Mouse (Mus musculus): Measurements from ENCODE around the gene Kcns3. TPM values are rescaled to one million over a fixed set of nuclear protein-coding genes. Genes with fewer than 3 reads are reported as not detected.

Gene Kcns3
- 0.55 and 1.2 TPM in 2 replicates for polyA plus RNA-seq (2015; fragmentation: Nextera tagmentation; extraction: Ambion mirVana)

DNA sequence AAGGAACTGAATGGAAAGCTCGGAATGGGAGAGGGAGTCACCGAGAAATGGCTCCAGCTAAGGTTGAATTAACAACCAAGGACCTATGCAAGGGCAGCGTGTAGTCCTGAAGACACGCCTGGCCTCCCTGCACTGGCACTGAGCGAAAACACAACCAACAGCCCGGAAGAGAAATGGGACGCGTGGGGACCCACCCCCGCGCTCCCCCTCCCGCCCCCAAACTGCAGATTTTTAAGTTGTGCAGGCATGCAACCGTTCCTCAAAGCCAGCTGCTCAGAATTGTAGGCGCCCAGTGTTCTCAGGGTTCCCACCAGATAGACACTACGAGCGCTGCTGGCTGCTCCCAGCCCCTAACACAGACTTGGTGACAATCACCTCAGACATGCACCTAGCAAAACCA lies at the start of gene Kcns3:
Gene Kcns3, minus strand, starts transcription at position 42 of the 400 bp plus-strand sequence.
- no peaks in the 10 kb centered on the region for H3K36me3 ChIP-seq
- no peak for ATAC-seq (ENCODE audit: low read depth)
- no peaks in the 10 kb centered on the region for H3K9me3 ChIP-seq
- no peak within 1 kb of the TSS for H3K27ac ChIP-seq (replicated peaks)
- peak within 1 kb of the TSS; percentile 96 for H3K4me2 ChIP-seq
- WGBS: 23% methylated on average over 15 of the region's 15 CpGs
- H3K4me3 ChIP-seq: peak within 1 kb of the TSS; percentile 56
- peak within 1 kb of the TSS; percentile 69 for H3K9ac ChIP-seq
- H3K27me3 ChIP-seq: peaks cover 56% of the 10 kb centered on the region
- peaks cover 20% of the 10 kb centered on the region for H3K4me1 ChIP-seq (replicated peaks)

DNA sequence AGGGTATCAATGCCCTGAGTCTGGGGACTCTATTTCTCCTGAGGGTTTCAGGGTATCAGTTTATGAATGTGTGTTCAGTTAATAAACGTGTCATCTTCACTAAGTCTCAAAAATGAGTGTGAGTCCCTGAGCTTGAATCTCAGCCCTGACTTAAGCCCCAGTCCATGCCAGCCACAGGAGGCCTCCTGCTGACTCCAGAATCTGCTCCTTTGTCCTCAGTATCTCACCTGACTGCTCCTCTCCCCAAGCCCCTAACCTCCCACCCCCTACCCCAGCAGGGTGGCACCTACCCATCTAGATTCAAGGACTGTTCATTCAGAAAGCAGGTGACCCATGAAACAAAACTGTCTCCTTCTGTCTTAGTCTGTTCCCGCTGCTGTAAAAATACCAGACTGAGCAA lies 47.7 kb upstream of the Kcns3 start:
- H3K4me1 ChIP-seq (replicated peaks): peaks cover 6% of the 10 kb centered on the region; the same call in 1 of the 2 replicates
- 42% methylated on average over 2 of the region's 2 CpGs for WGBS
- H3K27ac ChIP-seq (replicated peaks): no peak overlapping the region
- H3K36me3 ChIP-seq: no peaks in the 10 kb centered on the region
- H3K4me2 ChIP-seq: no peak overlapping the region
- H3K9ac ChIP-seq: no peak overlapping the region
- H3K4me3 ChIP-seq: no peak overlapping the region
- ATAC-seq (ENCODE audit: low read depth): no peak
- no peaks in the 10 kb centered on the region for H3K27me3 ChIP-seq
- H3K9me3 ChIP-seq: no peaks in the 10 kb centered on the region

DNA sequence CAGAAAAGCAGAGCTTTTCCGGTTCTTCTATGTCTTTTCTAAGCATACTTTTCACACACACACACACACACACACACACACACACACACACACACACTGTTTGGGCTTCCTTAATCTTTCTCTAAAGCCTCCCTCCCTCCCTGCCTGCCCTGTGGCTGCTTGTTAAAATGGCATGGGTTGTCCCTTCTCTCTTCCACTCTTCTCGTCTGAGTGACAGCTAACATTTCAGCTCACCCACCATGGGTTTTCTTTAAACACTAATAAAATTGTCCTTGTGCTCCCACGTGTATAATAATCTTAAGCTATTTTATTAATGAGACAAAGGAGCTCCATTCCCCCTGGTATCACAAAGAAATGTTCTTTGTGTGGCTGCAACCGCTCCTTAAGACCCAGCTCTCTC lies 47.2 kb upstream of the Kcns3 start:
- ATAC-seq (ENCODE audit: low read depth): no peak
- H3K4me3 ChIP-seq: no peak overlapping the region
- H3K36me3 ChIP-seq: no peaks in the 10 kb centered on the region
- H3K27me3 ChIP-seq: no peaks in the 10 kb centered on the region
- no peak overlapping the region for H3K4me2 ChIP-seq
- 36% methylated on average over 4 of the region's 4 CpGs for WGBS
- no peak overlapping the region for H3K9ac ChIP-seq
- peaks cover 6% of the 10 kb centered on the region; the same call in 1 of the 2 replicates for H3K4me1 ChIP-seq (replicated peaks)
- no peak overlapping the region for H3K27ac ChIP-seq (replicated peaks)
- no peaks in the 10 kb centered on the region for H3K9me3 ChIP-seq

DNA sequence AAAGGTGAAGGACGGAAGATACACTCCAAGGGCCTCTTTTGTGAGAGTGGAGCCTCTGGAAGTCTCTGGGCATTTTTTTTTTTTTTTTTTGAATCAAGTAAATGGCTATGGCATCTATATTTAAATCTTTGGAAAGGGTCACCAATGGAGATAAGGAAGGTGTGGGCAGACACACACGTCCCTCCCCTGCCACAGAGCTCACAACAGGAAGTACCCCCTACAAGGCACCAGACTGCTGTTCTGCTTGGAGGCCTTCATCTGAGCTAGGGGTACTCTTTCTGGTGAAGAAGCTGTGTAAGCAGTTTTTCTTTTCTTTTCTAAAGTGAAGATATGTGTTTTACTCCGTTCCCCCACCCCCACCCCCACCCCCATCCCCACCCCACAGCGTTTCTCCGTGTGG lies 46.0 kb upstream of the Kcns3 start:
- ATAC-seq (ENCODE audit: low read depth): no peak
- Histone ChIP-seq H3K4me2 (peak overlapping the region; percentile 45; the same call in 1 of the 2 replicates), H3K4me3 (no peak overlapping the region), H3K27me3 (no peaks in the 10 kb centered on the region), H3K9ac (peak overlapping the region; percentile 52; the same call in 1 of the 2 replicates), H3K4me1 (replicated peaks) (peaks cover 6% of the 10 kb centered on the region; the same call in 1 of the 2 replicates), H3K9me3 (no peaks in the 10 kb centered on the region), H3K27ac (replicated peaks) (no peak overlapping the region), H3K36me3 (no peaks in the 10 kb centered on the region)
- 58% methylated on average over 5 of the region's 5 CpGs for WGBS

DNA sequence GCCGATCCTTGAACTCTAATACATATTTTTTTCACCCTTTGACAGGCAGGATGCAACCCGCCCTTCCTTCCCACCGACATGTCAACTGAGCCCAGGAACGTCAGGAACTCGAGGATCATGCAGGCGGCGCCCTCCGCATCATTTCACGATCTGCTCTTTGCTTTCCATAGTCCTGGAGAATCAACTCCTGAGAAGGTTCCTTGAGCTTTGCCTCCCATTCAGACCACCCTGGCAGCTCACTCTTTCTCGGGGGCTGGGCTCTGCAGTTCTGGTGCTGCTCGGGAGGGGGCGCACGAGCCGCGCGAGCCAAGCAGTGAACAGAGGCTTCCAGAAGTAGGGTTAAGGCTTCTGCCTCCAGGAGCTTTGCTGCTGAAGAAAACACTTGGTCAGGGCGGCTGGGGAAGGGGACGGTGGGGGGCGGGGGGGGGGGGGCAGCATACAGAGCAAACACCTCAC lies 45.3 kb upstream of the Kcns3 start:
- Histone ChIP-seq H3K4me1 (replicated peaks) (peaks cover 6% of the 10 kb centered on the region; the same call in 1 of the 2 replicates), H3K4me2 (peak overlapping the region; percentile 45), H3K27ac (replicated peaks) (no peak overlapping the region), H3K27me3 (no peaks in the 10 kb centered on the region), H3K9ac (peak overlapping the region; percentile 52), H3K4me3 (no peak overlapping the region), H3K36me3 (no peaks in the 10 kb centered on the region), H3K9me3 (no peaks in the 10 kb centered on the region)
- ATAC-seq (ENCODE audit: low read depth): peak; percentile 77
- 13% methylated on average over 18 of the region's 19 CpGs for WGBS

DNA sequence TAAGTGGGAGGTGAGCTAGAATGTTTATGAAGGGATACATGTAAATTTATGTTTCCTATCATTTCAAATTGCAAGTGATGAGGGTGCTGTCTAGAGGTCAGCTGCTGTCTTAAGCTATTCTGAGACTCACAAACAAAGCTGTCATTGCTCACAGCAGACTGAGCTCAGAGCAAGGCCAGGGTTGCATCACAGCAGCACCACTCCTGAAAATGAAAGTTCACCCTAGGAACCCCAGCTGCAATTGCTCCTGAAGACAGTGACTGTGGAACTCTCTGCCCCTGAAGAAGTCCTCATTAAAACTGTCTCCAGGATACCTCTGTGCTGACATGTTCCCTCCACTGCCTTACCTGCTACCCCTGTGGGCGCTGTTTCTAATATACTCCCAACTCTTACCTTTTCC lies 44.2 kb upstream of the Kcns3 start:
- no peaks in the 10 kb centered on the region for H3K9me3 ChIP-seq
- H3K27ac ChIP-seq (replicated peaks): no peak overlapping the region
- peaks cover 6% of the 10 kb centered on the region; the same call in 1 of the 2 replicates for H3K4me1 ChIP-seq (replicated peaks)
- H3K27me3 ChIP-seq: no peaks in the 10 kb centered on the region
- no peak overlapping the region for H3K9ac ChIP-seq
- no peak for ATAC-seq (ENCODE audit: low read depth)
- 84% methylated on average over 1 of the region's 1 CpGs for WGBS
- no peaks in the 10 kb centered on the region for H3K36me3 ChIP-seq
- no peak overlapping the region for H3K4me3 ChIP-seq
- no peak overlapping the region for H3K4me2 ChIP-seq

DNA sequence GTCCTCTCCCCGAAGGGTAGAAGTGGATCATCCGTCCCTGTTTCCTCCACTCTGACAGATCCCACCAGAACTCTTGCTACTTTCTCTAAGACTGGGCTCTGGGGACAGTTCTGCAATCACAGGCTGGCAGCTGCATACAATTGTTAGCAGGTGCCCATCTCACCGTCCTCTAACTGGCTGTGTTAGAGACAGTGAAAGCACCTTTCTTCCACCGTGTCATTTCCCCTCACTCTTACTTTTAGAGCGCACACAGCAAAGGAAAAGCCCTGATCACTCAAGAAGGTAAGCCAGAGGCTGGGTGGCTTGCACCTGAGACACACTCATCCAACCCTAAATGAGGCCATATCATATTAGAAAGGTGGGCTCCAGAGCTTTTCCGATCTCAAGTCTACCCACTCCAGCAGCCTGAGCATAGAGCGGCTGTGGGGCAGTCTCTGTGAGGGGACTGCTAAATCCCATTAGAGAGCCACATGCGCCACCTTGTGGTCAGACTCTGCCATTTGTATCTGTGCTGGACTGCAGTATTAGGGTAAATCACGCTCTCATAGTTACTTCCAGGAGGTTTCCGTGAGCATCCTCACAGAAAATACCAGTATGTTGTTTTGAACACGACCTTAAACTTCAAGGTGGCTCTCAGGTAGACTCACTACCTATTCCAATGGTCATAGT lies 27.8 kb upstream of the Kcns3 start:
- 25% methylated on average over 11 of the region's 11 CpGs for WGBS
- H3K9me3 ChIP-seq: no peaks in the 10 kb centered on the region
- H3K27me3 ChIP-seq: no peaks in the 10 kb centered on the region
- peak; percentile 98 for ATAC-seq (ENCODE audit: low read depth)
- H3K4me3 ChIP-seq: no peak overlapping the region
- H3K27ac ChIP-seq (replicated peaks): no peak overlapping the region
- H3K4me2 ChIP-seq: peak overlapping the region; percentile 42
- H3K4me1 ChIP-seq (replicated peaks): peaks cover 7% of the 10 kb centered on the region; the same call in 1 of the 2 replicates
- H3K9ac ChIP-seq: 0 out of 2 replicates have a peak overlapping the region, but pooled peaks have one; percentile 43
- no peaks in the 10 kb centered on the region for H3K36me3 ChIP-seq

DNA sequence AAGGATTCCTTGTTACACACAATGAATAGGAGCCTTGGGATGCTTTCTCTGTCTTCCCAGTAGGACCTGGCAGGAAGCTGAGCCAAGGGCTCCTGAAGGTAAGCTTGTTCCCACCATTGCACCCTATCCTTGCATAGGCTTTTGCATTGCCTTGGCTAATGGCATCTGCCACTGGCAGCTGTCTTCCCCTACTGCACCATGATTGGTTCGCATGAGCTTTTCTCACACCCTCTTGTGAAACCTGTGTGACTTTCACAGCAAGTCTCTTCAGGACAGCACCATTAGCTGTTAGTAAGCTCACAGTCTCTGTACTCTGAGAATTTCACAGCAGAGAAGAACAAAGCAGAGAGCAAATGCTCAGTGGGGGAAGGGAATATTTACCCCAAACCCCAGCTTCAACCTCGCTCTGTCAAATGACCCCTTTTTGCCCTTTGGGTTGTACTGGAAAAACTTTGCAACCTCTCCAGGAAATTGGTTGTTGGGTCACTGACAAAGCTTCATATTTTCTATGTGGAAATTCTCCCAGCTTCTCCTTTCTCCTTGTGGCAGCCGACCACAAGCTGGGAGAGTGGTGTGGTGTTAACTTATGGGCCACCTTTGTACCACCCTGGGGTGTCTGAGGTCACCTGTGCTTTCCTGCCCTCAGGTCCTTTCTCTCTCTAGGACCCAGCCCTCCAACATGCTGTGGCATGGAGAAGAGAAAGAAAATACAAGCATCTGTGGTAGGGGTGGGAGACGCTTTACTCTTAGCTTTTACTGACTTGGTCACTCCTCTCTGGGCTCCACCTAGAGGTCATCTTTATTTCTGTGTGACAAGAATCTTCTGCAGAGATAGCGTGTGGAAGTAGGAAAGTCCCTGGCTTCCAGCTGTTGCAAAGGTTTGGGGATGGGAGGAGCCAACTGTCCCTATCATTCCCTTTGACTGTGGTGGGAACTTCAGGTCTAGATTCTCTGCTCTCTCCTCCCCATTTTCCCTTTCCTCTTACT lies 26.8 kb upstream of the Kcns3 start:
- peaks cover 7% of the 10 kb centered on the region; the same call in 1 of the 2 replicates for H3K4me1 ChIP-seq (replicated peaks)
- no peaks in the 10 kb centered on the region for H3K9me3 ChIP-seq
- H3K4me2 ChIP-seq: no peak overlapping the region
- H3K4me3 ChIP-seq: no peak overlapping the region
- ATAC-seq (ENCODE audit: low read depth): 0 out of 2 replicates have a peak, but pooled peaks have one; percentile 22
- no peak overlapping the region for H3K27ac ChIP-seq (replicated peaks)
- H3K9ac ChIP-seq: no peak overlapping the region
- no peaks in the 10 kb centered on the region for H3K36me3 ChIP-seq
- H3K27me3 ChIP-seq: no peaks in the 10 kb centered on the region
- 51% methylated on average over 5 of the region's 5 CpGs for WGBS

DNA sequence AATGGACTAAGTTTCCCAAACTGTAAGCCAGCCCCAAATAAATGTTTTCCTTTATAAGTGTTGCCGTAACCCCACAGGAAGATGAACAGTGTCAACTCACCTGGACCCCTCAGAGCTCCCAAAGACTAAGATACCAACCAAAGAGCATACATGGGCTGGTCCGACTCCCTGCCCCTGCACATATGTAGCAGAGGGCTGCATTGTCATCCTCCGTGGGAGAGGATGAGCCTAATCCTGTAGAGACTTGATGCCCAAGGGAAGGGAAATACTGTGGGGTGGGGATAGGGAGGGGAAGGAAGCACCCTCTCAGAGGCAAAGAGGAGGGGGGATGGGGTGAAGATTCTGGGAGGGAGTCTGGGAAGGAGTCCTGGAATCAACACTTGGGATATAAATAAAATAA lies 7.8 kb upstream of the Kcns3 start:
- Histone ChIP-seq H3K27me3 (no peaks in the 10 kb centered on the region), H3K36me3 (no peaks in the 10 kb centered on the region), H3K4me3 (no peak overlapping the region), H3K27ac (replicated peaks) (no peak overlapping the region), H3K9me3 (no peaks in the 10 kb centered on the region), H3K4me1 (replicated peaks) (no peaks in the 10 kb centered on the region), H3K9ac (no peak overlapping the region), H3K4me2 (no peak overlapping the region)
- WGBS: 88% methylated on average over 3 of the region's 3 CpGs
- ATAC-seq (ENCODE audit: low read depth): no peak

DNA sequence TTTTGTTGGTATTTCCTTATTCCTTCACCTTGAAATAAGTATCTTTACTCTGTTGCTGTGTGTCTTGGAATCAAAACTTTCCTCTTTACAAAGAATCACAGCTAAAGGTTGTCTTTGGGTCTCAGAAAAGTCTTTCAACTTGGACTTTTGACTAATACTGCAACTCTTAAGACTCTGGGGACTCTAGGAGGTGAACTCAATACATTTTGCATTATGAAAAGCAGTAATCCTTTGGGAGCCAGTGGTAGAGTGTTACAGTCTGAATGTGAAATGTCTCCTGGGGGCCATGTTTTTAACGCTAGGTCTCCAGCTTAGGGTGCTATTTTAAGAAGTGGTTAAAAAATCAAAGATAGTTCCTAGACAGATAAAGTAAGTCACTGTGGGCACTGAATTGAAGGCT lies 4.3 kb upstream of the Kcns3 start:
- no peak for ATAC-seq (ENCODE audit: low read depth)
- no peak overlapping the region for H3K4me2 ChIP-seq
- no peak overlapping the region for H3K4me3 ChIP-seq
- H3K27me3 ChIP-seq: peaks cover 29% of the 10 kb centered on the region
- no peaks in the 10 kb centered on the region for H3K36me3 ChIP-seq
- no peak overlapping the region for H3K9ac ChIP-seq
- H3K9me3 ChIP-seq: no peaks in the 10 kb centered on the region
- 88% methylated on average over 1 of the region's 1 CpGs for WGBS
- no peak overlapping the region for H3K27ac ChIP-seq (replicated peaks)
- peaks cover 5% of the 10 kb centered on the region for H3K4me1 ChIP-seq (replicated peaks)

DNA sequence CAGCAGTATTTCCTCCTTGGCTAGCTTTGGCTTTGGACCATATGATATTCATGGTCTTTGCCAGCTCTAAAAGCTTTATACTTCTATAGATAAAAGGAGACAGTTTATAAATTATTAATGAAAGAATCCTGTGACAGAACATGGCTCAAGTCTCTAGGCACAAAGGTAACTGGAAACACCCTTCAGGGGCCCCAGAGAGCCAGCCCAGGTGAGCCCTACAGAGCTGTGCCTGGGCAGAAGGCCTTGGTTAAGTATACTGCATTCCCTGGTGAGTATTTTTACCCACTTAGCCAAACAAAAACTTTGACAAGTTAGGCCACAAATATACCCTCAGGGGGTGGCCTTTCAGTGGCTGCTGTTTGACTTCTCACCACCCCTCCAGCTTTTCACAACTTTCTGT lies 2.7 kb upstream of the Kcns3 start:
- ATAC-seq (ENCODE audit: low read depth): no peak
- Histone ChIP-seq H3K27ac (replicated peaks) (no peak overlapping the region), H3K9me3 (no peaks in the 10 kb centered on the region), H3K9ac (no peak overlapping the region), H3K4me1 (replicated peaks) (peaks cover 20% of the 10 kb centered on the region), H3K27me3 (peaks cover 44% of the 10 kb centered on the region), H3K36me3 (no peaks in the 10 kb centered on the region), H3K4me2 (no peak overlapping the region), H3K4me3 (no peak overlapping the region)

All from neural tube, embryonic 13.5 days (tissue).